Mouse (Mus musculus) CH12F3 (cell line): Measurements from ENCODE around the gene Crlf2.

Experiments
- in situ Hi-C: fragments of 300-500 bp; cut with MboI; formaldehyde crosslinking; loops from 2 replicates; pipeline ENCODE4 v1.14.3; 2020; ENCODE audit warnings: low sequenced_read_pairs

The Crlf2 gene

GRCm38 (mm10) chr5:109548712-109549111 lies 10.1 kb downstream of the Crlf2 start:
- in situ Hi-C loops: no loop called here

GRCm38 (mm10) chr5:109547112-109547511 lies 11.7 kb downstream of the Crlf2 start:
- in situ Hi-C loops: no loop called here

GRCm38 (mm10) chr5:109509679-109510078 lies 49.1 kb downstream of the Crlf2 start:
- in situ Hi-C loops: loop anchor here (10.0 kb wide), 1 partner anchor 85 kb away; no protein-coding TSS in a partner anchor

- in situ Hi-C loops: loop anchor here (10.0 kb wide), 1 partner anchor 88 kb away; no protein-coding TSS in a partner anchor
Observed at GRCm38 (mm10) chr5:109506729-109507128, 52.1 kb downstream of the Crlf2 start.
